Comparison of ENCODE assay signal across 16 mouse cellular contexts in genomic region chr11:61109707-61110106, GRCm38 (mm10).
"Had no signal": no experiment of that assay in that cellular context is flagged by ENCODE, and none has a peak within 500 bp of the region (broad histone marks: within the 10 kb centered on the region; RNA-seq: fewer than 3 reads in every experiment).

No protein-coding gene starts in this region.

- H3K36me3 ChIP-seq: limb, embryonic 12.5 days; limb, embryonic 15.5 days; liver, embryonic 15.5 days had no signal

- H3K4me2 ChIP-seq: limb, embryonic 12.5 days; limb, embryonic 15.5 days; liver, embryonic 11.5 days; liver, embryonic 15.5 days; midbrain, embryonic 11.5 days had no signal

- H3K27ac ChIP-seq: limb, embryonic 12.5 days; limb, embryonic 15.5 days; liver, embryonic 15.5 days had no signal

- H3K4me1 ChIP-seq: limb, embryonic 12.5 days; limb, embryonic 15.5 days had no signal

- H3K4me3 ChIP-seq: limb, embryonic 12.5 days; limb, embryonic 15.5 days; liver, embryonic 15.5 days had no signal

- DNase-seq: kidney, adult 11 months; kidney, adult 8-10 months; kidney, postnatal 14 days; kidney, postnatal 4 days; left cerebral cortex, postnatal 4 days; lung, adult 2 months; lung, postnatal 14 days; lung, postnatal 4 days; midbrain, embryonic 14.5 days; thymus, postnatal 14 days; thymus, postnatal 4 days had no signal

- H3K9ac ChIP-seq: limb, embryonic 12.5 days; limb, embryonic 15.5 days; liver, embryonic 15.5 days had no signal

- H3K9me3 ChIP-seq: limb, embryonic 12.5 days; limb, embryonic 15.5 days; liver, embryonic 15.5 days had no signal

- H3K27me3 ChIP-seq: limb, embryonic 12.5 days; limb, embryonic 15.5 days had no signal
